Mouse (Mus musculus): ENCODE measurements around the gene Hecw1. TPM values are rescaled to one million over a fixed set of nuclear protein-coding genes. Genes with fewer than 3 reads are reported as not detected.

Gene Hecw1
- total RNA-seq (2021): under 1 TPM; 0.46 to 0.60 TPM
- long read RNA-seq, experiment 1: 0 reads
- long read RNA-seq, experiment 2: 0 reads

DNA sequence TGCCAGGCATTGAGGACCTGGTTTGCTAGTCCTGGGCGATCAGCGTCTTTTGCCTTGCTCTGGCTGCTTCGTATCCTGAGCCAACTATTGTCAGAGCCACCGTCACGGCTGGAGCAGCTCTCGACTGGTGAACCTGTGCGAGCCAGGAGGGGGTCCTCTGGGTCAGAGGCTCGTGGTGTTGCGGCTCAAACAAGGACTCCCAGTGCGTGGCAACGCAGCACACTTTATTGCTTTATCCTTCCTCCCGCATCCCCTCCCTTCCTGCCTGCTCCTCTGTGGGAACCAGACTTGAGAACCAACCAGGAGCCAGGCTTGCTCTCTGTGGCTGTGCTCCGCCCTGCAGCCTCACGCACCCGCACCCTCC, at the start of gene Hecw1:
Hecw1 (minus strand) TSS at position 323 of the 364 bp plus-strand sequence.
- DNase-seq: peak in 1 of 2 experiments; percentile 2
- intact Hi-C loops (cut with DNase I): no loop called here

DNA sequence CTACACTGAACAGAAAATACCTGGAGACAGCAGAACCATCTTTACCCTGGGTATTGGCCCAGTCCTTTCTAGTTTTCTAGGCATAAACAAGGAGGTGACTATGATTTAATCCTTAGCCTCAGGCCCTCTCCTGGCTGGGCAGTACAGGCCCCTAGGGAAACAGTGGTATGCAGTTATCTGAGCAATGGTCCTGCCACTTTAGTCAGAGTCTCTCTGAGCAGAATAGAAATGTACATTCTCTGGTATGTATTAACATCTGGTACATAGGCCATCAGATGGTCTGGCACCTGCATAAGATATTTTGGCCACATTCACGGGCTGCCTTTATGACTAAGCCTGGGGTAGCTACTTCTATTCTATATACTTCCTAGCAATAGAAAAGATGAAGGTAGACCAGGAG, 38.3 kb upstream of the Hecw1 start:
- intact Hi-C loops (cut with DNase I): no loop called here
- DNase-seq: no peak

DNA sequence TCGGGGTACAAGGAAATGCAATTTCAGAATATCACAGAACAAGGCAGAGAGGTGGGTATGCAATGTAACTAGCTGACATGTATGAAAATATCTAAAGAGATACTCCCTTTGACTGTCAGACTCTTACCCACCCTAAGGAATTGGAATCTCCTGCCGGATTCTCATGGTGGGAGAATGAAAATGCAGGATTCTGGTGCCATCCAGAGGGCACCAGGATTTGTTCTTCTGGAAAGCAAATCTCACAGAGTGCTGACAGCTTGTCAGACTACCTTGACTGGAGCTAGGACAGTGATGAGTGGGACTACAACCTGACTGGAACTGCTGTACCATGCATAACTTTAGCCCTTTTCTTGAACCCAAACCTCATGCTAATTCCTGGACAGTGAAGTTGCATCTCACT, 29.6 kb upstream of the Hecw1 start:
- intact Hi-C loops (cut with DNase I): no loop called here
- no peak for DNase-seq

DNA sequence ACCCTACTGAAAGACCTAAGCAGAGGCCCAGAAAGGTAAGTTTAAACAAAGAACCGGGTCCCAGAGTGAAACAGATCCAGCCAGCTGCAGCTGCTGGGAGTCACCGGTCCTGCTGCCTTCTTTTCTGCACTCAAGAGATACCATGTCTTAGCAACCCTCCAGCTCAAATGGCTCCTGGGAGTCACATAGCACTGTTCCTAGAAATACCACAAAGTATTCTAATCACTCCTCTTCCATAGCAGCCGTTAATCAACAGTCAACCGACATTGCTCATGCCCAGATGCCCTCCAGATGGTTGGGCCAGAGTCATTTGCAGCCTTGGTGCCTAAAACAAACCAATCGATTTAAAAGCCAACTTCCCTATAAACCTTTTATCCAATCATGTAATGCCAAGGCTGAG, 19.8 kb upstream of the Hecw1 start:
- intact Hi-C loops (cut with DNase I): no loop called here
- DNase-seq: no peak

DNA sequence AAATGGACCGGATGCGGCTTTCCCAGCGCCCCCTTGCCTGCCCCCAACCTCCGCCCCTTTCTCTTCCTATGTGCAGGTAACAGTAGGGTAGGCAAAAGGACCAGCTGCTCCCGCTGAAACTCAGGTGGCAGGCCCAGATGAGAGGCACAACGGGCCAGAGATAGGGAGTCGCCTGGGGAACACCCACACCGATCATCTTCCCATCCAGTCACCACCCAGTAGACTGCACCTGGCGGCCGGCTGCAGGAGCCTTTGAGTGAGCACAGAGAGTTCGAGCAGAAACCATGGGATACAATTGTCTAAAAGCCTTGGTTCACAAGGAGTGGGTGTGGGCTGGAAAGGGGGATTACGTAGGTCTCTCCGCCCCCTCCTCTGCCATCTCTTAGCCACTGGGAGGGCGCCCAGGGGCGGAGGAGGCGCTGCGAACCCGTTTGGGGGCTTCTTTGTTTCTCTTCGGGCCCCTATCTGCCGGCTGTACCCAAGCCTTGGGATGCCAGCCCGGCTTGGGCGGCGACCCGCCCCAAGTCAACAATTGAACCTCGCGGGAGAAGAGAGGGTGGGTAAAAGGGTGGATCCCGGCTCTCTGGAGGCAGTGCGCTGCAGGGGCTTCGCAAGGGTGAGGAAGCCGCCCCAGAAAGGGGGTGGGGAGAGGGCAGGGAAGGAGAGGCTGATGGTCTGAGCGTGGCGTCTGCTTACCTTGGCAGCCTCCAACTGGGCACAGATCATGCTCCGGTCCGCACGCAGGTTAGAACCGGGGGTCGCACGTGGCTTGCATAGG, 711 bp downstream of the Hecw1 start:
- peak; percentile 6 to 13 for DNase-seq
- intact Hi-C loops (cut with DNase I): no loop called here

DNA sequence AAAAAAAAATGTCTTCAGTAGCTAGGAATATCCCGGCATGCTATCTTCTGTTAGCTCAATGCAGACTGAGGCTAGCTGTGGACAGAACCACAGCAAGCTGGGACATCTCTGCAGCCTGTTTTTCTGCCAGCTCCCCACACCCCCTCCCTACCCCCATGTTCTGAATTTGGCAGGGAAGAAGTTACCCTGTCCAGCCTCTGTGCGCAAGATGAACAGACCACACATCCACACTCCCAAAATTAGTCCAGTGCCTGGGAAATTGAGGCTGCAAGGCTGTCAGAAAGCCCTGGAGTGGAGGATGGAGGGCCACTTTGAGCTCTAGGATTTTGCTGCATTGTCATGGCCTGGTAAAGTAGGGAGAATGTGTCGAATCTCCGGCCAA, 1.3 kb downstream of the Hecw1 start:
- intact Hi-C loops (cut with DNase I): no loop called here
- peak; percentile 16 to 40 for DNase-seq

DNA sequence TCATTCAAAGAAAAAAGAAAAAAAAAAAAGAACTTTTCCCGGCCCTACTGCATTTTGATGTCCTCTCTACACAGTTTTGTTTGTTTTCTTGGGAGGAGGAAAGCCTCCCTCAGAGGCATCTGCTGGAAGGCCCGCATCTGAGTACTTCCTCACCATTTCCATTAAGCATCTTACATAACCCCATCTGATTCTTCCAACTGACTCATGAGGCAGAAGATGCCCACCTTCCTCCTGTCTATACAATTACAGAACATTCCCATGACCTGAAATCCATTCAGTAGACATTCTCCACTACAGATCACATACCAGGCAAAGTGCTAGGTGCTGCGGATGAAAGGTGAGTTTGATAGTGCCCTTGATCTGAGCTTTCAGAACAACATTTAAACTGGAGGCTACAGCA, 3.4 kb downstream of the Hecw1 start:
- no peak for DNase-seq
- intact Hi-C loops (cut with DNase I): no loop called here

DNA sequence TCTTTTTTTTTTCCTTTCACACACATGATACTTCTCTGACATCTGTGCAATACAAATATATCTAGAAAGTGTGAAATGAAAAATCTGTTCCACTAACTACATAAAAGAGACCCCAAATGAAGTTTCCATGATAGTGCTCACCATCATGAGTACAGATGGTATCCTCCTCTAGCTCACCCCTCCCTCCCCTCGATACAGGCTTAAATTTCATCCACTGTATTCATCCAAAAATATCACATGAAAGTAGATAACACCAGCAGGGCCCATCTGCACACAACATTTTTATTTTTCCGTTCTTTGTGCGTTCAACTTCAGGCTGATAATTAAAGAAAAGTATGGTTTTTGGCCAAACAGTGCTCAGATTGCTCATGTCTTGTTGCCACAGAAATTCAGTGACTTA, 5.5 kb downstream of the Hecw1 start:
- DNase-seq: no peak
- intact Hi-C loops (cut with DNase I): no loop called here

DNA sequence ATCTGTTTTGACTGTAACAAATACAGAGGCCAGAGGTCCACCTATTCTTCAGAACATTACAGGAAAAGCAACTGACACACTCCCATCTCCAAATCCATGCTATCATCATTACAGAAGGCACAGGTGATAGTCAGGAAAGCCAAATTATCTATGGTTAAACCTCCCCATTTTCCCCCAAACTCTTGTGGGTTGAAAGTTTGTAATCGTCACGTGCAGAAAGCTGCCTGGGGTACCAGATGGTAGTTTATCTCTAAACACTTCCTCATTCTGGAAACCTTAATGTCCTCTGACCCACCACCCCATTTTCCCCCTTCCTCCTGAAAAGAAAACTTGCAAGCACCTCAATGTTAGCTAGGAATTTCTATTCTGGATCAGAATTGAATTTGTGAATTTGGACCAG, 7.9 kb downstream of the Hecw1 start:
- no peak for DNase-seq
- intact Hi-C loops (cut with DNase I): no loop called here

DNA sequence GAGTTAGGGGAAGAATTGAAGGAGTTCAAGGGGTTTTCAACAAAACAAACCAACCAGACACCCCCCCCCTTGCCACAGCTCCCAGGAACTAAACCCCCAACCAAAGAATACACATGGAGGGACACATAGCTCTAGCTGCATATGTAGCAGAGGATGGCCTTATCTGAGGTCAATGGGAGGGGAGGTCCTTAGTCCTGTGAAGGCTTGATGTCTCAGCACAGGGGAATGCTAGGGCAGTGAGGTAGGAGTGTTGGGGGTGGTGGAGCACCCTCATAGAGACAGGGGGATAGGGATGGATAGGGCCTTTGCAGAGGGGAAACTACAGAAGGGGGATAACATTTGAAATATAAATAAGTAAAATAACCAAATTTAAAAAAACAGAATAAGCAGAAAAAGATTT, 9.1 kb downstream of the Hecw1 start:
- intact Hi-C loops (cut with DNase I): no loop called here
- no peak for DNase-seq

DNA sequence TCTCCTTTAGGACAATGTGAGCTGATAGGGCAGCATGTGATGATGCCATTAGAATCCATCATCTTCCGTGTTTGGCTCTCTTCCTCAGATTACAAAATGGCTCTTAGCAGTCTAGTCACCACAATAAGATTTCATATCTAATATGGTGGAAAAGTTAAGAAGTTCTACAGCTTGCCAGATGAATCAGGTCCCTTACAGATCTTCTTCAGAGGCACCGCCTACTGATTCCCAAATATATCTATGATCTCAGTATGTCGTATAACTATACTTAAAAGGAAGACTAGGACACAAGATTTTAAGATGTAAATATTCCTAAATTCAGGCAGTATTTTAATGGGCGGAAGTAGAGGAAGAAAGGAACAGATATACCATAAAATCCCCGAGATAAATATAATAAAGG, 16.3 kb downstream of the Hecw1 start:
- intact Hi-C loops (cut with DNase I): no loop called here
- no peak for DNase-seq

DNA sequence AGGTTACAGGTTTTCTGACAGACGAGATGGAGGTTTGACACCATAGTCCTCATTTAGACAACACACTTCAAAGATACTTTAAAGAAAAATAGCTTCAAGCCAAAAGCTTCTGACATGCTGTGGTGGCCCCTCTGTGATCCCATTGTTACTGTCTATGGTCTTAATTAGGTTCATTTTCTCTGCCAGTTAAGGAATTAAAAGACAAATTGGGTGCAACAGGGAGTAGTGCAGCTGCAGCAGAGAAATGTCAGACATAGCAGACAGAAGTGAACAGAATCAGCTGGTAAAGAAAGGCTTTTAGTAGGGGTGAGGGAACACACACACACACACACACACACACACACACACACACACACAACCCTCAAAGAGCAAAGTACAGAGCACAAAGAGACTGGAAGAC, 22.8 kb downstream of the Hecw1 start:
- DNase-seq: no peak
- intact Hi-C loops (cut with DNase I): no loop called here

DNA sequence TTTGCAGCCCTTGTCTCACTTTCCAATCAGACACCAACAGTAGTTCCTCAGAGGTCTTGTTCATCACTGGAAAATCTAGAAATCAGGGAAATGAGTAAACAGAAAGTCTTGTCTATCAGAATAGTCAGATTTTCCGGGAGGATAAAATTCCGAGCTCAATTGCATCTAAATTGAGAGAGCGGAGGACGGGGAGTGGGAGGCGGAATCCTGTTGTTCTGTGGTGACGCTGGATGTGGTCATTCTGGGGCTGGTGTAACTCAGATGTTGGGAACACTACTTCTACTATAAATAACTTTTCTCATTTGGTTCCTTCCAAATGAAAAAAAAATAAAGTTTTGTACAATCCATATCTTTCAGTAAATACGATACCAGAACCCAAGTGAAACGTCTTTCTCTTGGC, 24.2 kb downstream of the Hecw1 start:
- intact Hi-C loops (cut with DNase I): no loop called here
- no peak for DNase-seq

DNA sequence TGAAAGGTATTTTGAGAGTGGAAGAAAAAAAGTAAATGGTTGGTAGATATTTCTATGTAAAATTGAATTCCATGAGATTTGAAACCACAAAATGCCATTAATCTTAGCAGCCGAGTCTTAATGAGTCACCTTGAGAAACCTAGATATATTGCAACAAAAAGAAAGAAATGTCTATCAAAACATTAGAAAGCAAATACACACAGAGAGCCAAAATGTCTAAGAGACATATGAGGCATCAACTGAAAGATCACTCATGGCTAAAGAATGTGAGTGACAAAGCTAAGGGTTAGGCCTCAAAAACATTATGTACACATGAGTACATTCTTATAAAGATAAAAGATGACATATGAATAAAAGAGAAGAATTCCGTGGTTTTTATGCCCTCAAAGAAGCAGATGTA, 26.1 kb downstream of the Hecw1 start:
- intact Hi-C loops (cut with DNase I): no loop called here
- DNase-seq: no peak

DNA sequence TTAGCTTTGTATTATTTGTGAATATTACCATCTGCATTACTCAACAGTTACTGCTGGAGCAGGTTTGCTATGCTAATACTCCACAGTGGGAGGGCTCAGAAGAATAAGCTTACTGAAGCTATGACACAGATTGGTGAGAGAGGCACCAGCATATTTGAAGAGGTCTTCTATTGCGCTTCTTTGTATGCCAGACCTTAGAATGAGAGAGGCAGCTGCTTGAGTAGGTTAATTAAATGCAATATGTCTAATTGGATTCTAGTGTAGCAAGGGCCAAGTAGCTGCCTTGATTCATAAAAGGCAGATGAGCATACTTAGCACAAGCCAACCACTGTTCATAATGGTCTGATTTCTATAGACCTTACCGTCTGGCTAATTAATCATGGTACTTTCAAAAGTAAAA, 35.2 kb downstream of the Hecw1 start:
- intact Hi-C loops (cut with DNase I): no loop called here
- DNase-seq: no peak

DNA sequence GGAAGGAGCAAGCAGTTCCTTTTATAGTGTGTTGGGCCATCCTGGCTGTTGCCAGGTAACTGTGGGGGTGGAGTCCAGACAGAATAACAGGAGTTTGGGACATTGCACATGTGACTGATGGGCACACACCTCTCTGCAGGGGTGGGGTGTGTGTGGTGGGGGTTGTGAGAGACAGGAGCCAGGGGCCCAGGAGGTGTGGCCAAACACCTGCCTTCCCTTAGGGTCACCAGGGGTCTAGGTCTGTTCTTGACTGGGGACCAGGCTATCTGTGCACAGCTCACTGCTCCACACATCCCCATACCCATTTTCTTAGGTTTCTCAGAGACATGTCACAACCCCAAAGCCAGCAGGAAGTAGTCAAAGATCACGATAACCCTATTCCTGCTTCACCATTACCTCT, 51.9 kb downstream of the Hecw1 start:
- intact Hi-C loops (cut with DNase I): no loop called here
- DNase-seq: no peak

DNA sequence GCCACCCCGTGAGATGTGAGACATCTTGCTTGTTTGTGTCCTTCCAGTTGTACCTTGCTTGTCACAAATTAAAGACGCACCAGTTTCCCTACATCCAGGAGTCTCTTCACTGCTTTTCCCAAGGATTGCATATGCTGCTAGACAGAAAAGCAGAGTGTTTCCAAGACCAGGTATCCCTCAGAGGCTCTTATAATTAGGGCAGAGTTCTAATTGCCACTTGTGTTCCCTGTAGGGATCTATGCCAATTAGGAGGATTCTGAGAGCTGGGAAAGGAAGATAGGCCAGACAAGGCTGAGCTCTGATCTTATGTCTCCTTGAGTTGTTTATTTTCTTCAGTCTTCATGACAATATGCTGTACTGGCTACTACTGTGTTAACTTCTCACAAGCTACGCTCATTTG, 55.5 kb downstream of the Hecw1 start:
- intact Hi-C loops (cut with DNase I): no loop called here
- no peak for DNase-seq

DNA sequence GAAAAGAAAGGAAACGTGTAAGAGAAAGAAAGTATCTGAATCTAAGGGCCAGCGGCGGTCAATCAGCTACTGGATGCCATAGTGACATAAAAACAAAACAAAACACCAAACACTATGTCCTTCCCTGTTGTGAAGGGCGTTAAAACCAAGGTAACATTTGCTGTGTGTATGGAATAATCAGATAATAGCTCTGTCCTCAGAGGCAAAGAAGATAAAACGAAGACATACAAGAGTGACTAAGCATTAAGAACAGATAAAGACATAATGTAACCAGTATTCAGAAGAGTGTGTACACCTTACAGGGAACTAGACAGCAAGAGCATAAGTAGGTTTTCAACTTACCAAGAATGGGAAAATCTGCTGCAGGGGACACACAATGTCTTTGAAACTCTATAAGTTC, 62.0 kb downstream of the Hecw1 start:
- intact Hi-C loops (cut with DNase I): no loop called here
- DNase-seq: no peak

DNA sequence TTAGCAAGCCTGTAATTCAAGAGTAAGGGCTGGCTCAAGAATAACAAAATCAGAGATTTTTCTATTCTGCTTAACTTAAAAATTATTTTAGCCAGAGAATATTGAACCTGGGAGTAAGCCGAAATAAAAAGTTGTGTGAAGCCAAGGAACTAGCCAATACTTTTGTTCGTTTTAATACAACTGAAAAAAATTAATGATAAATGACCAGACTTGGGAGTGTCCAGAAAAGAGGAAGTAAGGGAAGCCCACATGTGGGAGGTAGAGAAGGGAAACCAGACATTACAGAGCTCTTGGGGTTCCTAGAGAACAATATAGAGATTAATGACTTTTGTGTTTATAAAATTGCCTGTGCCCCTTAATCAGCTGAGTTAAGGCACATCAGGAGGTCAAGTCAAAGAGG, 66.0 kb downstream of the Hecw1 start:
- no peak for DNase-seq
- intact Hi-C loops (cut with DNase I): no loop called here

DNA sequence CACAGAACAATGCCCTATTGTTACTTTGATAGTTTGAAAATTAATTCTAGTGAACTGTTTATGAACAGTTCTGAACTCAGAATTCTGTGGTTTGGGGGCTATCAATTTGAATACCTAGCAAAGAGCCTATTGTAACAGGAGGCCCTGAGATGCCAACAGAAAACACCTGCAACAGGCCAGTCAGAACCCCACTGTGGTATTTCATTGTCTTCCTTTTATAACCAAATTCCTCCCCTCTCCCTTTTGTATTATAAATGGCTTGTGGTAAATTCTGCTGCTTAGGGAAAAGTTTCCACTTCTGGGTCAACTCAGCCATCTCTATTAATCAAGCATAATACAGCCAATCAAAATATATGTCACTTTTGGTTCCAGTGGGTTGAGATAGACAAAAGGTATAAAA, 83.5 kb downstream of the Hecw1 start:
- DNase-seq: no peak
- intact Hi-C loops (cut with DNase I): no loop called here

DNA sequence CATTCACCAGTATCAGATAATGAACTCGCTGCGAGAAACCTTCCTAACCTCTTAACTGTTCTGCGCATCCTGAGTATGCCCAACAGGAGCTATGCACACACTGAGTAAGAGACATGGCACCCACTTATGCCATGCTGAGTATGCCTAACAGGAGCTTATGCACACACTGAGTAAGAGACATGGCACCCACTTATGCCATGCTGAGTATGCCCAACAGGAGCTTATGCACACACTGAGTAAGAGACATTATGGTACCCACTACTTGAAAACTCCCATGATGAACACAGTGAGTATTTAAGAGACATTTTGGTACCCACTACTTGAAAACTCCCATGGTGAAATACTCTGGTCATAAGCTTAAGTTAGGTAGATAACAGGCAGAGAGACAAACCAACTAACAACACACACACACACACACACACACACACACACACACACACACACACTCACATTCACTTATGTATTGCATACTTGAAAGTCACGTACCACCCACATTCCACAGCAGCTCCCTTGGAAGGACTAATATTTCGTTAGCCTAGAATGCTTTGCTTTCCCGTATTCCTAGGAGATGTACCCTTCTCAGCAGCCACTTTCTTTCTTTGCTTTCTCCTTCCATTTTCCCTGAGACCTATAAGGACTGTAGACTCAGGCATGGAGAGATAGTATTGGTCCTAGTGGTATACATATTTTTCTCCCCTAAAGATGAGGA, 94.0 kb downstream of the Hecw1 start:
- intact Hi-C loops (cut with DNase I): no loop called here
- no peak for DNase-seq

DNA sequence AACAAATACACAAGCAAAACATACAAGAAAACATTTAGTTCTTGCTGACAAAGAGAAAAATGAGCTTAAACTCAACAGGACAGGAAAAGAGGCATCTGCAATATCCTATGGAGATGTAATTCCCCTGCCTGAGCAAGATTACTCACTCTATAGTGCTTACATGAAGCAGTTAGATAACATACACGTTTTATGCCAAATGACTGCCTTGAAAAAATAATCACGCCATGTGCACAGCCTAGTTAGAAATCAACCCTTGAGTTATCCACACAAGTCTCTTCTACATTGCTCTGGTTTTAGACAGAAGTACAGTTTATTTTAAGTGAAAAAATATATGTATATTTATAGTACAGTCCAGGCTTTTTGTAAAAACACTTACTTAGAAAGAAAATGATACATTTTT, 98.2 kb downstream of the Hecw1 start:
- DNase-seq: no peak
- intact Hi-C loops (cut with DNase I): no loop called here

All from heart, postnatal 14 days (tissue).